Mouse (Mus musculus) adrenal gland, adult 18-20 months (tissue): ENCODE results near the gene Phlda2. TPM values are rescaled to one million over a fixed set of nuclear protein-coding genes. Genes with fewer than 3 reads are reported as not detected.

Source experiments
- DNase-seq, 2 experiments: peaks; one replicate each; pipeline ENCODE4 v3.0.0; 2021 to 2022; ENCODE audit warnings: low spot score in 2 of 2
- total RNA-seq, 2 experiments: library from RNA; stranded (reverse); gene quantifications; 1 replicate in 1 of 2; 2 replicates in 1 of 2; pipeline ENCODE4 v1.2.3; 2021

Gene Phlda2
- total RNA-seq, 2 experiments from 2014 or later = 0.45 to 2.8 TPM

DNA sequence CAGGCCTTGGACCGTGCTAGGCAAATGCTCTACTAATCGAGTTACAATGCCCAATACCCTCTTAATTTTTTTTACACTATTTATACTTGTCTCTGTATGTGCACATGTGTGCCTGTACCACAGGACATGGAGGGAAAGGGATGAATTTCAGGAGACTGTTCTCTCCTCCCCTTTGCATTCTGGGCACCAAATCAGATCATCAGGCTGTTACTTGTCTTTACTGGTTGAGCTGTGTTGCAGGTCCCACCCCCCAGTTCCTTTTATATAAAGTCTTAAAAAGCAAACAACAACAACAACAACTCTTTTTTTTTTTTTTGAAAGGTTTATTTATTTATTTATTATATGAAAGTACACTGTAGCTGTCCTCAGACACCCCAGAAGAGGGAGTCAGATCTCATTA lies 2.5 kb upstream of the Phlda2 start:
- no peak for DNase-seq

GRCm38 (mm10) chr7:143503926-143504325 lies 976 bp upstream of the Phlda2 start:
- DNase-seq = no peak

DNA sequence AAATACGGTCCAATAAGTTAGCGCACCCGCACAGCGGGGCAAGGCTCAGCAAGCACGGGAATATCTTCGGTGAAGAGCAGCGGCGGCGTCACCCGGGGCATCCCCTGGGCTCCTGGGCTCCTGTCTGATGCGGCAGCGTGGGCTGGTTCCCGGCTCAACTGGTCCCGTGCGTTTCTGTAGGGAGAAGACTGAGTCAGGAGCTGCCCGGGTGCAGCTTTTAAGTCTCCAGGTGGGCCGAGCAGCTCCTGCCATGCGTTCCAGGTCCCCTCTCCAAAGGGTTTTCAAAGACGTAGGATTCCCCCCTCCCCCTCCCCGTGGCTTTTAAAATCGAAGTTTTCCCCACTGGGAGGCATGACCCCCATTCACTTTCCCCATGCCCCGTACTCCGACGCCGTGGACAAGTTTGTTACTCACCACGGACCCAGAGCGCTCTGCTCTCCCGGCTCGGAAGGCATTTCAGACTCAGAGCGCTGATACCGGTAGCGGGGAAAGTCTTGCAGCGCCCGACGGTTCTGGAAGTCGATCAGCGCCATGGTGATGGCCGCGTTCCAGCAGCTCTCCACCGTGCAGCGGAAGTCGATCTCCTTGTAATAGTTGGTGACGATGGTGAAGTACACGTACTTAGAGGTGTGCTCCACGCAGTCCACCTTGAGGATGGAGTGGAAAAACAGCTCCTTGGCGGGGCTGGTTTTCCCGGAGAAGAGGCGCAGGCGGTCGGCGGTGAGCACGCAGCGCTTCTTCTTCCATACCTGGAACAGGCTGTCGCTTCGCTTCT lies 1.1 kb downstream of the Phlda2 start:
- DNase-seq = peak; percentile 48 to 49

DNA sequence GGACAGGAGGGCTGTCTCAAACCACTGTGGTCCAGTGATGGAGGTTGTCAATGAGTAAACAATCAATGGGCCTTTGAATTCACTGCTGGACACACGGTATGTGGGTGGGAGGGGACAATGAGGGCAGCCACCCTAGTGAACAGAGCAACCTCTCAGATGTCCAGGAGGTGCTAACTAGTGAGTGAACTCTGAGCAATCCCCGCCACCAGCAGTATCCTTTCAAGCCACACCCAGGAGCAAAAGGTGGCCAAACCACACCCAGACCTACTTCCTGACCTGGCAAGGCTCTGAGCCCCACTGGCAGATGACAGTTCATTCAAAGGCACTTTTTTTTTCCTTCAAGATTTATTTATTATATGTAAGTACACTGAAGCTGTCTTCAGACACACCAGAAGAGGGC lies 2.0 kb downstream of the Phlda2 start:
- DNase-seq = no peak

GRCm38 (mm10) chr7:143498584-143498983 lies 4.4 kb downstream of the Phlda2 start:
- DNase-seq = no peak

DNA sequence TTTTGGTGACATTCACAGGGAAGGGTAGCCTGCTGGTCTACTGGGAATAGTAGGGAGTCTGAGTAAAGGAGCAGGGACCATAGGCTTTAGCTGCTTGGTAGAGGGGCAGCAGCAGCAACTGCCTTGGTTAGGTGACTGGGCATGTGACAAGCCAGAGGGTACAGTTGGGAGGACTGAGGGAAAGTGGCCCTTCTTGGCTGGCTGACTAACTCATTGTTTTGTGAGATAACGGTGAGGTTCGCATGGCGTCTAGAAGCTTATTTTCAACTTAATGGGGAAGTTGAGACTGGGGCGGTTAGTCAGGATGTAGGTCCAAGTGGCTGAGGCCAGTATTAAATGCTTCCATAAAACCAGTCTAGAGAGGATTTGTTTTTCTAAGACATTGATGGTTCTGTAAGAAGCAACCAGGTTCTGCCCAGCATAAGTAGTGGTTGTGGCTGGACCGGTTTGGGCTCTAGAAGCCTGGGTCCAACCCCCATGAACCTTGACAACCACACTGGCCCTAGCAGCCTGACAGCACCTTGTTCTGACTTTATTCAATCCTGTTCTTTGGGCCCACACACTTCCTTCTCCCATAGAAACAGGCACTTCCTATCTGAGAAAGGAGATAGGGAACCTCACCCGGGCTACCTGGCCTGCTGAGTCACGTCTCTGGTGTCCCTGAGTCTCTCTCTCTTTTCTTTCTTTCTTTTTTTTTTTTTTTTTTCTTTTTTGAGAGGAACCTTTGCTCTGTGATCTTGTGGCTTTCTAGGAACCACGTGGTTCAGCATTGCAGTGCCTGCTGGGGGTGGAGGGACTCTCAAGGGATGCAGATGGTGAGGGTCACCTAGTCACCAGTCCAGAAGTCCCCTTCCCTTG lies 7.6 kb downstream of the Phlda2 start:
- no peak for DNase-seq

DNA sequence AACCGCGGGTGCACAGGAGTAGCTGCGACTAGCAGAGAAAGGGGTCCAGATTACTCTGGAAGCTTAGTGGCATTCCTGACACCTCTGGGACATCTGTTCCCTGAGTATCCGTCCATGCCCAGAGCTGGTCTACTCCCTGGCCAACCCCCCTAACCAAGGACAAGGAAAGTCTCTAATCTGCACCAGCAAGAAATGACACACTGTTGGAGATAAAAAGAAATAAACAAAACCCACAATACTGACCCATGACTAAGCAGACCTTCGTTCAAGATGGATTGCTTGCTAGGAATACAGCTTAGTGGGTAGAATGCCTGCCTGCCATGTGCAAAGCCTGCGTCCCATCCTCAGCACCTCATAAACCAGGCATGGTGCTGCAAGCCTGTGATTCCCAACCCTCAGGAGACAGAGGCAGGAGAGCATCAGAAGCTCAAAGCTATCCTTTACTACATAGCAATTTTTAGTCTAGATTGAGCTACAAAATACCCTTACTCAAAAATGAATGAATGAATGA lies 9.3 kb downstream of the Phlda2 start:
- no peak for DNase-seq

DNA sequence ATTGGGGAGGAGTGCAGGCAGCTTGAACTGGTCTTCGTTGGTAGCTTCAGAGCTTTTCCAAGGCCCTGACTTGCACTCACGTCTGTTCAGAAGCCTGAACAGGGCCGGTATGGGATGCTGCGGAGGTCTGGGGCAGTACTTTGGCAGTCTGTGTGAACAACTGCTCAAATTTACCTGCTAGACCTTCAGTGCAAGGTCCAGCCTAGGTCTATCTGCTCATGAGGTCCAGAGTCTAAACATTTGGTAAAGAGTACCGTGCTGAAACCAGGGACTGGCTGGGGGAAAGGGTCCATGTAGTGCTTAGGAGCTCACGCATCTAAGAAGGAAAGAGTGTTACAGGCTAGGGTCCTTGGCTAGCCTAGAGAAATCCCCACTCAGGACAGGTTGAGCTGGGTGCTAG lies 13.2 kb downstream of the Phlda2 start:
- DNase-seq = no peak

DNA sequence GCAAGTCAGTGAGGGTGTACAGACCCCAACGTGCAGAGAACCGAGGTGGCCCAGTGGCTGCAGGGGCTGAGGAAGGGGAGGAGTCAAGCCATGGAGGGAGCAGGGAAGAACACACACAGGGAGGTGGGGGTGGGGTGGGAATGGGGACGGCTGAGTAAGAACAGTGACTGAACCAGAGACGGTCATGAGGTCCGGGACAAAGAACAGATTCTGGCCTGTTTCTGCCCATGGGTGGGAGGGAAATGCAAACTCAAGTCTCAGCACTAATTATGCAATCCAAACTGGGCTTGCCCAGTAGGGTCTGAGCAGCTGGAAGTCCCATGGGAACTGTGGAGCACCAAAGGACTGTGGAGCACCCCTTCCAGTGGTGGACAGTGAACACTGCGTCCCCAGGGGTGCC lies 20.4 kb downstream of the Phlda2 start:
- no peak for DNase-seq

DNA sequence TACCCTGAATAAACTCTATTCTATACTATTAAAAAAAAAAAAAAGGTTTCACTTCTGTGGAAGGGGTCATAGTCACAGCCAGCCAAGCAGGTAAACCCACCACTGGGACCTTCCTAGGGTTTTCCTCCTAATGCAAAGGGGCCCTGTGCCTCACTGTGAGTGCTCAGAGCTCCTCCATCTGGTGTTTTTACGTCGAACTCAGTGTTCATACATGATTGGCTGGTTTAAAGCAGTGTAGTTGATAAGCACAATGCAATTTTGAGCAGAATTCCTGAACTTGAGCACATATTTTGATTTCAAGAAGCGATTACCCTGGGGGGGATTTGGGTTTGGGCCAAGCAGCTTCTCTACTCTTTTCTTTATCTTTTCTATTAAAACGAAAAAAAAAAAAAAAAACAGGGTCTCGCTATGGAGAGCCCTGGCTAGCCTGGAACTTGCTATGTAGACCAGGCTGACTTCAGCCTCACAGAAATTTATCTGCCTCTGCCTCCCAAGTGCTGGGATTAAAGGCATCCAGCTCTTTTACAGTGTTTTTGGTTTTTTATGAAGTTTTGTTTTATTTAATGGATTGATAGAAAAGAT lies 21.1 kb downstream of the Phlda2 start:
- no peak for DNase-seq

GRCm38 (mm10) chr7:143480498-143480897 lies 22.5 kb downstream of the Phlda2 start:
- peak; percentile 70 to 82 for DNase-seq

DNA sequence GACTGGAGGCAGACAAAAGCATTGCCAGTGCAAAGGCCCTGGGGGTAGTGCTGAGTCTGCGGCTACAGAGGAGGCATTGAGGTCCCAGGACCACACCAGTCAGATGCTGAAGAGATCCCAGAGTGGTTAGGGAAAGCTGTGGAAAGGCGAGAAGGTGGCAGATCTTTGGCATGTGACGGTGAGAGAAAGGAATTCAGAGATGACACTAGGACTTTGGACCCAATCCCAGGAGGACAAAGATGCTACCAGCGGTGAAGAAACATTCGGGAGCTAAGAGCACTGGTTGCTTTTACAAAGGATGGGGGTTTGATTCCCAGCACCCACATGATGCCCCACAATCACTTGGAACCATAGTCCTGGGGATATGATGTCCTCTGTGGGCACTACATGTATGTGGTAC lies 25.1 kb downstream of the Phlda2 start:
- no peak for DNase-seq

DNA sequence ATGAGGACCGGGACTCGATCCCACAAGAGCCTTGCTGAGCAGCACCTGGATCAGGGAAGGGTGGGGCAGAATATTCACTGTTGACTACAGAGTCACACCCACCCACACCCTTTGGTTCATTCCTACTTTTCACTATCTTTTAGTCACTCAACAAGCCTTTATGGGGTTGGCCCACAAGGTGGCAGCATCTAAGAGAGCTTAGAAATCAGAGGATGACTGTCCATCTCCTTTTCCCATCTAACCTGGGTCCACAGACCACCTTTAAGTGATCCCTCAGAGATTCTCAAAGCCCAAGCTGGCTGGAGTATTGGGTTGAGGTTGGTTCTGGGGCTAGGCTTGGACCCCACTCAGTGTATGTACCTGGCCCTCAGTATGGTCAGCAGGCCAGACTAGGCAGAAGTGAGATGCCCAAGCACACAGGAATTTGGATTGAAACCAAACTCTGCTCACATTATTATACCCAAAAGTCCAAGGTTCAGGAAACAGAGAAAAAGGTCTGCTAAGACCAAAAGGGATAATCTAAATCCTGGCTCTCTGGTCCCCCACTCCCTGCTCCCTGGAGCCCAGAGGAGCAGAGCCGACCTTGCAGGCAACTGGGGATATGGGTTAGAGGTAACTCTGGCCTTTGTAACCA lies 26.1 kb downstream of the Phlda2 start:
- no peak for DNase-seq

GRCm38 (mm10) chr7:143475876-143476275 lies 27.1 kb downstream of the Phlda2 start:
- no peak for DNase-seq

GRCm38 (mm10) chr7:143474811-143475210 lies 28.1 kb downstream of the Phlda2 start:
- no peak for DNase-seq

DNA sequence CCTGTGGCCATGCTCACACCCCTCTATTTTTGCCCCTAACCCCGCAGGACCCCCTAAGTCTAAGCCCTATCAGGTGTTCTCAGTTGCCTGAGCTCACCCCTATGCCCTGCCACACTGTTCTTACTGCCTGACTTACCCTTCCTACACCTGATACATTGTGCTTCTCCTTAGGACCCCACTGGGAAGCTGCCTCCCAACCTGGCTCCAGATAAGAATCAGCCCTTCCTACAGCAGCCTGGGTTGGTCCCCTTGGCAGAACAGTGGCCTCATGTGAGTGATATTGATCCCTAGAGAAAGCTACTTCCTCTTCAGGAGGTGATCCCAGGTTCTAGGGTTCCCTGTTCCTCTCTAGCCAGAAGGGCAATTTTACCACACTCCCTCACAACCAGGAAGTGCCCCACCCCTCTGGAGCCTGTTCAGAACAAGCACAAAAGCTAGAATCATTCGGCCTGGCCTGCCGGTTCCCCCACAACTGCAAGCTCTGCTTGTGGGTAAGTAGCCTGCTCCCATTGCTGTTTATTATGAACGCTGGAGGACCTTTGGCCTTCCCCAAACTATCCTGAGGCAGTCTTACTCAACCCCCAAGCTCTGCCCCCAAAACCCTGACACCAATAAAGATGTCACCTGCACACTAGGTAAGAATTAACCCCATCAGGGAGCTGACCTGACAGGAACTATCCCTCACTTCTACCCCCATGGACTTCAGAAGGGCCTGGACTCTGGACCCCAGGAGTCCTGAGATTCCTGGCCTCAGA lies 29.4 kb downstream of the Phlda2 start, which contains the start of gene Slc22a18:
Slc22a18 (plus strand) TSS at position 390 of the 755 bp plus-strand sequence.
- DNase-seq = no peak

GRCm38 (mm10) chr7:143469946-143470345 lies 33.0 kb downstream of the Phlda2 start:
- DNase-seq = peak; percentile 72 to 78

DNA sequence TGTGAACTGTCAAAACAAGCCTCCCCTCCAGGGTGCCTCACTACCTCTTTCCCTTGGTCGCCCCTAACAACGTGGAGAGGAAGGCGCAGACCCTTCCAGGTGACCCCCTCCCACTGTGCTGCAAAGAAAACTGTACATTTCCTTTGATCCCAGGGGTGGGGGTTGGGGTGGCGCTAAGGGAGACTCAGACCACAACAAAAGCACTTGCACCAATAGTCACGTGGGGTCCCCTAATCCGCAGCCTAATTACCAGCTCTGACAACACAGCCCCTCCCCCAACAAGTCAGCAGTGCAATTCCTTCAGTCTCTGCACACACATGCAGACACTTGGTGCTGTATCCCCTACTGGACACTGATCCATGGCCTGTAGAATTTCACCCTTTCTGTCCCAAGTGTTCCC lies 35.2 kb downstream of the Phlda2 start:
- DNase-seq = no peak

DNA sequence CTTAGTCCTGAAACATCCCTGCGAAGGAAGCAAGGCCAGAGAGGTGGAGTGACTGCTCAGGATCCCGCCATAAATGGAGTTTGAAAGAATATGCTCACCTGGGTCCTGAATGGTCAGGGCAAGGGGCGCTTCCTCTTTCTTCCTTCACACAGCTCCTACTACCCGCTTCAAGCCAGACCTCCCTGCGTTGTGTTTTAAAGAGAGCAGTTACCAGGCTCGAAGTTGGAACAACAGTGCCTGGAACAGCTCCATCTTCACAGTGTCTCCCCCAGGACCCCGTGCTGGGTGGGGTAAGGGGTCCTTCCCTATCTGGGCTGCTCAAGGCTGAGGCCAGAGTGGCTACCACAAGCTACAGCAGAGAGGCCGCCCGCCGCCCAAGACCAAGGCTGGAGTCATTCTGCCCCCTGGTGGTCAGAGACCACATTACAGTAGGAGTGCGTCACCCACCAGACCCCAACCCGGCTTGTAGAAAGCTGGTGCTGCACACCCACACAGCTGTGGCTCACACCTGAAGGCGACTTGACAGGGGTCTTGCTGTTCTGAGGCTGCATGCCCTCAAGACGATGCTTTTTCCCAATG lies 36.8 kb downstream of the Phlda2 start:
- DNase-seq = peak; percentile 84 to 86
